Mouse (Mus musculus): Measurements from ENCODE around the gene Nxpe5. TPM values are rescaled to one million over a fixed set of nuclear protein-coding genes. Genes with fewer than 3 reads are reported as not detected.

Gene Nxpe5
- polyA plus RNA-seq, 1 experiment from 2014 or later, result not detected

GRCm38 (mm10) chr5:138291638-138292037, 65.9 kb downstream of the Nxpe5 start:
- Histone ChIP-seq H3K4me3 (ENCODE audit: low read depth, low read length) (no peak overlapping the region), H3K36me3 (ENCODE audit: control insufficient read depth, insufficient read depth, low read length) (no peaks in the 10 kb centered on the region), H3K9me3 (ENCODE audit: control insufficient read depth, low read length) (no peaks in the 10 kb centered on the region), H3K4me2 (ENCODE audit: low read depth) (no peak overlapping the region), H3K27ac (ENCODE audit: low read depth, low read length) (no peak overlapping the region), H3K27me3 (ENCODE audit: control insufficient read depth, insufficient read depth, low read length) (no peaks in the 10 kb centered on the region), H3K9ac (ENCODE audit: low read length) (no peak overlapping the region), H3K4me1 (ENCODE audit: control insufficient read depth, insufficient read depth, low read length) (no peaks in the 10 kb centered on the region)
- 84% methylated on average over 1 of the region's 1 CpGs for WGBS
- ATAC-seq (ENCODE audit: insufficient read depth, low FRiP score, low TSS enrichment), result no peak
- DNase-seq (ENCODE audit: low spot score), result no peak

- Histone ChIP-seq H3K27ac (ENCODE audit: low read depth, low read length) (no peak overlapping the region), H3K36me3 (ENCODE audit: control insufficient read depth, insufficient read depth, low read length) (no peaks in the 10 kb centered on the region), H3K9ac (ENCODE audit: low read length) (no peak overlapping the region), H3K4me3 (ENCODE audit: low read depth, low read length) (no peak overlapping the region), H3K4me1 (ENCODE audit: control insufficient read depth, insufficient read depth, low read length) (no peaks in the 10 kb centered on the region), H3K9me3 (ENCODE audit: control insufficient read depth, low read length) (no peaks in the 10 kb centered on the region), H3K4me2 (ENCODE audit: low read depth) (no peak overlapping the region), H3K27me3 (ENCODE audit: control insufficient read depth, insufficient read depth, low read length) (no peaks in the 10 kb centered on the region)
- ATAC-seq (ENCODE audit: insufficient read depth, low FRiP score, low TSS enrichment) (no peak), DNase-seq (ENCODE audit: low spot score) (no peak)
Measured at GRCm38 (mm10) chr5:138294158-138294557, 68.5 kb downstream of the Nxpe5 start.

- H3K4me2 ChIP-seq (ENCODE audit: low read depth), result no peak overlapping the region
- no peaks in the 10 kb centered on the region for H3K4me1 ChIP-seq (ENCODE audit: control insufficient read depth, insufficient read depth, low read length)
- DNase-seq (ENCODE audit: low spot score), result no peak
- H3K4me3 ChIP-seq (ENCODE audit: low read depth, low read length), result no peak overlapping the region
- WGBS, result 90% methylated on average over 2 of the region's 2 CpGs
- no peak for ATAC-seq (ENCODE audit: insufficient read depth, low FRiP score, low TSS enrichment)
- H3K27me3 ChIP-seq (ENCODE audit: control insufficient read depth, insufficient read depth, low read length), result no peaks in the 10 kb centered on the region
- H3K36me3 ChIP-seq (ENCODE audit: control insufficient read depth, insufficient read depth, low read length), result no peaks in the 10 kb centered on the region
- no peak overlapping the region for H3K9ac ChIP-seq (ENCODE audit: low read length)
- H3K27ac ChIP-seq (ENCODE audit: low read depth, low read length), result no peak overlapping the region
- no peaks in the 10 kb centered on the region for H3K9me3 ChIP-seq (ENCODE audit: control insufficient read depth, low read length)
Measured at GRCm38 (mm10) chr5:138299613-138300012, 73.9 kb downstream of the Nxpe5 start.

Other genes with a start within 250 kb of the Nxpe5 start
- not detected in 2 replicates for gene Azgp1, start 244.4 kb upstream of the Nxpe5 start, polyA plus RNA-seq (2014; fragmentation: Nextera tagmentation; extraction: Ambion mirVana)
- not detected in 2 replicates for gene Smok3a, start 204.6 kb upstream of the Nxpe5 start, polyA plus RNA-seq (2014; fragmentation: Nextera tagmentation; extraction: Ambion mirVana)
- gene Smok3b, start 204.5 kb upstream of the Nxpe5 start, polyA plus RNA-seq (2014; fragmentation: Nextera tagmentation; extraction: Ambion mirVana), result not detected in 2 replicates
- gene Smok3c, start 172.7 kb upstream of the Nxpe5 start, polyA plus RNA-seq (2014; fragmentation: Nextera tagmentation; extraction: Ambion mirVana), result not detected in 2 replicates
- 43.8 and 45.1 TPM in 2 replicates for gene Zkscan1, start 140.8 kb upstream of the Nxpe5 start, polyA plus RNA-seq (2014; fragmentation: Nextera tagmentation; extraction: Ambion mirVana)
- gene Zscan21, start 109.0 kb upstream of the Nxpe5 start, polyA plus RNA-seq (2014; fragmentation: Nextera tagmentation; extraction: Ambion mirVana), result 126 and 128 TPM in 2 replicates
- 25.5 and 27.8 TPM in 2 replicates for gene Zfp113, start 70.2 kb upstream of the Nxpe5 start, polyA plus RNA-seq (2014; fragmentation: Nextera tagmentation; extraction: Ambion mirVana)
- 316 and 319 TPM in 2 replicates for gene Cops6, start 64.8 kb upstream of the Nxpe5 start, polyA plus RNA-seq (2014; fragmentation: Nextera tagmentation; extraction: Ambion mirVana)
- 15.7 and 17.2 TPM in 2 replicates for gene Ap4m1, start 53.9 kb upstream of the Nxpe5 start, polyA plus RNA-seq (2014; fragmentation: Nextera tagmentation; extraction: Ambion mirVana)
- 272 and 282 TPM in 2 replicates for gene Mcm7, start 53.5 kb upstream of the Nxpe5 start, polyA plus RNA-seq (2014; fragmentation: Nextera tagmentation; extraction: Ambion mirVana)
- 119 and 122 TPM in 2 replicates for gene Taf6, start 38.4 kb upstream of the Nxpe5 start, polyA plus RNA-seq (2014; fragmentation: Nextera tagmentation; extraction: Ambion mirVana)
- gene Cnpy4, start 38.4 kb upstream of the Nxpe5 start, polyA plus RNA-seq (2014; fragmentation: Nextera tagmentation; extraction: Ambion mirVana), result 48.4 and 53.8 TPM in 2 replicates
- 10.2 and 10.8 TPM in 2 replicates for gene Mblac1, start 31.6 kb upstream of the Nxpe5 start, polyA plus RNA-seq (2014; fragmentation: Nextera tagmentation; extraction: Ambion mirVana)
- 51.9 and 53.5 TPM in 2 replicates for gene Lamtor4, start 29.6 kb downstream of the Nxpe5 start, polyA plus RNA-seq (2014; fragmentation: Nextera tagmentation; extraction: Ambion mirVana)
- 9.1 and 9.5 TPM in 2 replicates for gene BC037034, start 38.1 kb downstream of the Nxpe5 start, polyA plus RNA-seq (2014; fragmentation: Nextera tagmentation; extraction: Ambion mirVana)
- 6.2 and 6.4 TPM in 2 replicates for gene Gal3st4, start 46.9 kb downstream of the Nxpe5 start, polyA plus RNA-seq (2014; fragmentation: Nextera tagmentation; extraction: Ambion mirVana)
- gene Gm43720, start 54.1 kb downstream of the Nxpe5 start, polyA plus RNA-seq (2014; fragmentation: Nextera tagmentation; extraction: Ambion mirVana), result not detected in 2 replicates
- 19.3 and 22.1 TPM in 2 replicates for gene Gpc2, start 54.1 kb downstream of the Nxpe5 start, polyA plus RNA-seq (2014; fragmentation: Nextera tagmentation; extraction: Ambion mirVana)
- 2.7 and 3.2 TPM in 2 replicates for gene Stag3, start 54.3 kb downstream of the Nxpe5 start, polyA plus RNA-seq (2014; fragmentation: Nextera tagmentation; extraction: Ambion mirVana)
- 0.29 TPM in 1 of 2 replicates, not detected in the other for gene Pvrig, start 116.1 kb downstream of the Nxpe5 start, polyA plus RNA-seq (2014; fragmentation: Nextera tagmentation; extraction: Ambion mirVana)
- 48.4 and 52.9 TPM in 2 replicates for gene Zfp157, start 215.6 kb downstream of the Nxpe5 start, polyA plus RNA-seq (2014; fragmentation: Nextera tagmentation; extraction: Ambion mirVana)

Measured in neural tube, embryonic 11.5 days (tissue).